Mouse (Mus musculus): Measurements from ENCODE around the gene Hnrnpl.

Gene Hnrnpl

DNA sequence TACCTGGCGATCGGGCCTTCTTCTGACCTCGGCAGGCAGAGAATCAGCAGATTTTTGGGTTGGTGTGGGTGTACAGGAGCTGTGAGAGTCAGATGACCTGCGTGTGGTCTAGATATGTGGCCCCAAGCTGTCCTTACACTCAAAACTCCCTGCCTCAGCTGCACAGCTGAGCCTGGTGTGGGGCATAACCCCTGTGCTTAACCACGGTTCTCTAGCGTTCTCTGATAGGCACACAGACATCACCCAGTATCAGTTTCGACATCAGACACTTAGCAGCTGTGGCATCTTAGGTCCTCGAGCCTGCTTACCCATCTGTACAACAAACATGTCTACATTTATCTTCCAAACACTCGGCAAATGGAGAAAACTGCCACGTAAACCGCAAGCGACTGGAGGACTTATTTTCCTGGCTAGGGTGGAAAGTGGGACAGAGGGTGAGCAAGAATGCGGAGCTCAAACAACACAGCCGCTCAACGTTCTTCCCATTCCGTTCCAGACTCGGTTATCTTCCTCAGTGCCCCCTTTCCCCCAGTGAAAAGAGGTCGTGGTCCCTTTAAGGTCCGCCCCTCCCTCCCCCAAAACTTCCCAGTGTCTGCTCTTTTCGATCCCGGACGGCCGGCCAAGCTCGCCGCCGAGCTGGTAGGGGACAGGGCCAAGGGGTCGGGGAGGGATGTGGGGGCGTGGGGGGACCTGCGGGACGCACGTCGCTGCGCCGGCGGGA is at the start of gene Hnrnpl:
Gene Hnrnpl (plus strand): TSS at position 321 of the 721 bp plus-strand sequence.
- peak; percentile 47 to 48 for DNase-seq

DNA sequence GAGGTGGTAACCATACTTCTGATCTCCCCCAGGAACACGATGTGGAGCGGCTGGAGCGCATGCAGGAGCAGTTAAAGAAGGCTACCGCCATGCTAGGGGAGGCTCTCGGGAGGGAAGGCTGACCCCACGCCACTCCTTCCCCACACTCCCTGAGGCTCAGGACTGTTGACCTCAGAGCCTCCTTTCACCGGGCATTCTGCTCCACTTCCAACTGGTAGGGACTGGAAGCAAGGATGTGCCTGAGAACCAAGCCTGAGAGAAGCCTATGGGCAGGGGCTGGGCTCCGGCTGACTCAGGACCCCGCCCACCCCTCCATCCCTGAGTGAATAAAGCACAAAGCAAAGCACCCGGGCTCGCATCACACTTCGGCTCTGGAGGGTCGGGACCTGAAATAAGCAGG is 49.7 kb upstream of the Hnrnpl start:
- DNase-seq, result no peak

DNA sequence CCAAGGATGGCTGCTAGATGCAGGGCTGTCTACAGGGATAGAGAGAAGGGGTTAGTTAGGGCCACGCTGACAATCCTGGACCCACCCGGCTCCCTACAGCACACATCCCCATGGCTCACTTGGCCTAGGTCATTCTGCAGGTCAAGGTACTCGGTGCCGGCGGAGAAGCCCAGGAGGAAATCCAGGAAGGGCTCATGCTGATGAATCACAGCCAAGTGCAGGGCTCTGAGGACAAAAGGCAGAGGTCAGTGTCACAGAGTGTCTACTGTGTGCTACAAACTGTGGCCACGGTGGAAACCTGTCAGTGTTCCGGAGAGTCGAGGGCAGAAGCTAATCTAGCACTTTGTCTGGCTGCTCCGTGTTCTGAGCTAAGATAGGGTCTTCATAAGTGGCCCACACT is 46.4 kb upstream of the Hnrnpl start:
- no peak for DNase-seq

DNA sequence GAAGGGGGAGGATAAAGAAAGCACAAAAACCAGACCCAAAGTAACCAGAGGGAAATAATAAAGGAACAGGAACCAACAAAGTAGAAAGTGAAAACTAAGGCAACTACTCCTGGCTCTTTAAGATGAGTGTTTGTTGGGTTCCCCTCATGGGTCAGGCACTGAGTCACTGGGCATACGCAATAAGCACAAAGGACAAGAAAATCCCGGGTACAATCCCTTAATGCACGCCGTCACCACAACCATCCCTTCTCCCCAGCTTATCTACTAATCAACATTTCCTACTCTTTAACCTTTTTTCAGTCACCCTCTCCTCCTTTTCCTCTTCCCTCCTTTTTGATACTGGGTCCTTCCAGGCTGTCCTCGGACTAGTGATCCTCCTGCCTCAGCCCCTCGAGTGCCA is 43.1 kb upstream of the Hnrnpl start:
- DNase-seq, result no peak

DNA sequence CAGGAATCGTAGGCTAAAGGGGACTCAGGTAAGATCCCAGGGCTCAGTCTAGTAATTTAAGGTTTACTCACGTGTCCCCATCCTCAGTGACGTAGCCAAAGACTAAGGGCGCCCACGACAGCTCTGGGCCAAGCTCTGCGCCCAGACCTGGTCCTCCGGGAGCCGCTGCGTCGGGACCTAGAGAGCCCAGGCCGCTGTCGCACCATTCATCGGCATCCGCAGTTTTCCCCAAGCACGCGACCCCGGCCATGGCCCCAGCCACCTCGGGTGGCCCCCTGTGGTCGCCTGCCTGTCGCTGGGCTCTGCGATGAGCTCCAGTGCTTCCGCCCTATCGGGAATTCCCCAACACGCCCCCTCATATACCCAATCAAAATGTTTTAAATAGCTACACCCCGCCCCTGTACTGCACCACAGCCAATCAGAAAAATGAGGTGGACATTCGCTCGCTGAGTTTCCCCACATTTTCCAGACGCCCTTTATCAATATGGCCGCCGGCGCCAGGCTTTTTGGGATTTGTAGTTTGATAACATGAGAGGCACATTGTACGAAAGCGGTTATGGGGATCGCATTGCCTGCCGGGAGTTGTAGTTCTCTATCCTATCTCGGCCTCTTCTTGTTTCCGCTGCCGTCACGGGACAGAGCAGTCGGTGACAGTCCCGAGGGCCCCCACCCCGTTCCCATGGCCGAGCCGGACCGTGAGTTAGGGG is 42.0 kb upstream of the Hnrnpl start, which contains the start of gene Sirt2:
Gene Sirt2 (plus strand): TSS at position 563 of the 707 bp plus-strand sequence.
- DNase-seq, result peak; percentile 93 to 95

DNA sequence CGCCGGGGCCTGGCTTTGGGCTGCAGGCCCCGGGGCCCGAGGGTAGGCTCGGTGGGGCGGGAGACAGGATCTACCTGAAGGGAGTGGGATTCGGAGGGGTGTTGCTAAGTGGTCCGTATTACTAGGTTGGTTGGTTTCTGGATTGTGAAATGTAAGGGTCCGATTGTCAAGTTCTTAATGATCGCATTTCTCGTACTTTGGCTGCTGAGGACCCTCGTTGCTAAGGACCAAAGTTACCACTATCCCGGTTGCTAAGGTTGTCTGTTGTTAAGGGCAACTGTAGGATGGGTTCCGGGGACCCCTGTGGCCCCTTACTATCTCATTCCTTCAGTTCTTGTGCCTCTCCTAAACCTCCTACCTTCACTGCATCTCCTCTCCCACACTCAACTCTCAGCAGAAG is 41.4 kb upstream of the Hnrnpl start:
- DNase-seq, result no peak

DNA sequence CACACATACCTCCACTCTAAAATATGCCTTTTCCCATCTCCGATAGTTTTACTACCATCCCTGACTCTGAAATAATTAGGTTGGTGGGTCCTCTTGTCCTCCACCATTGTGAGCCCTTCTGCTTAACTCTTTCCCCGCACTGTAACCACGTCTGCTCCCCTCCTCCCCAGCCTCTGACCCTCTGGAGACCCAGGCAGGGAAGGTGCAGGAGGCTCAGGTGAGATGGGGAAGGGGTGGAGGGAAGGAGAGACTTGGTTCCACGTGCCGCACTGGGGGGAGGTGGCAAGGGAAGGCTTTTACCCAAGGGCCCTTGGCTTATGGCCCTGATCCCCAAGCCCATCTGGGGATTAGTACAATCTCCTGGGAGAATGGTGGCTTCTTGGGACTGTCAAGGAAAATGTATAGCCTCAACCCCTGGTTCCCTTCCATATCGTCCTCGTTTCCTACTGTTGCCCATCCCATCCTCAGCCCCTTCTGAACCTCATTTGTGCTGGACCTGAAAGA is 40.8 kb upstream of the Hnrnpl start, which contains the start of gene Nfkbib:
Gene Nfkbib (minus strand): TSS at position 51 of the 504 bp plus-strand sequence.
- DNase-seq, result no peak

DNA sequence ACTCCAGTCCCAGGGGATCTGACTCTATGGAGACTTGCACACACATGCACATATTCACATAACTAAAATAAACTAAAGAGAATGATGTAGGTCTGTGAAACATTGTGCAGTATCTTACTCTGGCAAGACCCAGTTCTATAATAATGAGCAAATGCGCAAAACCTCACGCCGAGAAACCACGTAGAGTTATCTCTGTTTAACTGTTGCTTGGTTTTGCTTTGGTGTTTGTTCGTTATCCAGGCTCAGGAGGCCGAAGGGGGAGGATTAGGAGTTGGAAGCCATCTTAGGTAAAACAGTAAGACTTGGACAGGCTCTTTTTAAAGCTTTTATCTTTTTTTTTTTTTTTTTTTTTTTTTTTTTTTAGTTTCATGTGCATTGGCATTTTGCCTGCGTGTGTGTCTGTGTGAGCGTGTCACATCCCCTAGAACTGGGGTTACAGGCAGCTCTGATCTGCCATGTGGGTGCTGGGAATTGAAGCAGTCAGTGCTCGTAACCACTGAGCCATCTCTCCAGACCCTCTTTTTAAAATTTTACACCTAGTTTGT is 38.9 kb upstream of the Hnrnpl start:
- no peak for DNase-seq

DNA sequence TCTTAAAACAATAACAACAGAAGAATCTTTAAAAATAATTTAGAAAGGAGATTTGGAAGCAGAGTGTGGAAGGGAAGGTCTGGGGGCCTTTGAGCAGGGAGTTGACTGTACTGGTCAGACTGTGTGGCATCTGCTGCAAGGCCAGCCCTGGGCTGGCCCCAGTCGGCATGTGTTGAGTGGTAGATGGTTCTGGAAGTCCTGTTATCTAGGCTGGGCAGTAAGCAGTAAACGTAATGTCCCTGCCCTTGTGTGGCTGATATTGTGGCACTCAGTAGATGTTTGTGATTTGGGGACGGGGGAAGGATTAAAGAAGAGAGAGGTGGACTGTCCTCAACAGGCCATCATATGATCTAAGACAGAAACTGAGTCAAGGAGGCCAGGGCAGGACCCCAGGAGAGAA is 38.0 kb upstream of the Hnrnpl start:
- DNase-seq, result no peak

DNA sequence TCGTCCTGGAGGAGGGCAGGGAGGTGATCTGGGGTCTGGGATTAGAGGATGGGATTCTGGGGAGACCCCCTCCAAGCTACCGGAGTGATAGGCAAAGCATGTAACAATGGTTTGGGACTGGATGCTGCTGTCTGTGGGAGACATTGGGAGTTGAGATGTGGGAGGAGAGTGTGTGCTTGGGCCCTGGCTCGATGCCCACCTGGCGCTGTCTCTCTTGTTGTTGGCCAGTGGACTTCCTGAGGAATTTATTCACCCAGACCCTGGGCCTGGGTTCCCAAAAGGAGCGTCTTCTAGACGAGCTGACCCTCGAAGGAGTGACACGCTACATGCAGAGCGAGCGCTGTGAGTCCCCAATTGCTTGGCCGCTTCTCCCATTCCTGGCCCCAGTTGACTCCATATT is 36.5 kb upstream of the Hnrnpl start:
- no peak for DNase-seq

DNA sequence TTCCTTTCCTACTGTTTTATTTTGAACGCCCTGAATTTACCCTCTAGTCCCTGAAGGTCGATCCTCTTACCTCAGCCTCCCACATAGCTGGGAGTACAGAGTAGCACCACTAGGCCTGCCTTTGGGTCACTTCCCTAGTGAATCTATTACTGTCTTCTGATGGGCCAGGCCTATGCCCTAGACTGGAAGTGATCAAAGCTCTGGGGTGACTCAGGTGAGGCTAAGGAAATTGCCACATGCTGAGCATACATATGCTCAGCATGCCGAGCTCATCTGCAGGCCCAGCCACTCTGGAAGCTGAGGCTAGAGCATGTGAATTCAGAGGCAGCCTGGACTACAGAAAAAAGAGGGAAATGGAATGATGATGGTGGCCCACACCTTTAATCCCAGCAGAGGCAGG is 35.2 kb upstream of the Hnrnpl start:
- DNase-seq, result no peak

DNA sequence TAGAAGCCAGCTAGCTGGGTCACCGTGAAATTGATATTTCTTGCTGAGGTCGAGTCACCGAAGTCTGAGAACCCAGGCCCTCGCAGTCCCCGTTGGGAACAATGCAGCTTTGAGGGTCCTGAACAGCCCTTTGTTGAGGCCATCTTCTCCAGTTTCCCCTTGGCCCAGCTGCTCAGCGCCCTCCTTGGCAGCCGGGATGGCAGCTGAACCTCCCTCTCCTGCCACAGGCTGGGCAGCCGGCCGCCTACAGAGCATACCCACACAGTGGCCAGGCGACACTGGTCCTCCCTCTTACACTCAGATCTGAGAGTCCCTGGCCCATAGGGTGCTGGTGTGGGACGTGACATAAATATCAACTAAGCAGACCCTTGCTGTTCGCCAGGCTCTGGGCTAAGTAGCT is 34.2 kb upstream of the Hnrnpl start:
- no peak for DNase-seq

DNA sequence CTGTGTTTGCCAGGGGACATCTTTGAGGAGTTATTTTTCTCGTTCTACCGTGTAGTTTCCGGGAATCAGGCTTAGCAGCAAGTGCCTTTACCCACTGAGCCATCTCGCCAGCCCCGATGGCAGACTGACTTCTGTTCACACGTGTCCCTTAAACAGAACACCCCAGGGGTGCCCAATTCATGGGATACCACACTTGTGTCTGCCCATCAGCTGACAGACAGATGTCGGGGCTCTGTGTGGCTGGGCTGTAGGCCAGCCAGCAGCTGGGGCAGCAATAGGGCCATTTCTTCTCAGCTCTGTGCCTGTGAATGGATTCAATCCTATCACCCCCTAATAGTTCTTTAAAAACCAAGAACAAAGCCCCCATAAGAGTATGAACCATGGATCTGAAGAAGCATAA is 33.2 kb upstream of the Hnrnpl start:
- DNase-seq, result no peak

DNA sequence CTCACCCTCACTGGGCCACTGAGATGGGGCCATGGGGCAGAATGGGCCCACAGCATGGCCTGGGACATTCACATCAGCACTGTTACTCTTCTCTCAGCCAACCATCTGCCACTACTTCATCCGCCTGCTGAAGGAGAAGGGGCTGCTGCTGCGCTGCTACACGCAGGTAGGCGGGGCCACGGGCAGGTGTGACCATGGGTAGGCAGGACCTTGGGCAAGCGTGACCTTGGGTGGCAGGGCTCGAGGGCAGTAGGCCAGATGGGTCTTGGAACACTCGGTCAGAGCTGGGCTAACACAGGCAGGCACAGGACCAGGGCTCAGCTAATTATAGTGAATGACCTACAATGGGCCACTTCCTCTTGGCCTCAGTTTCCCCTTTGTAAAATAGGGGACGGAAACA is 29.5 kb upstream of the Hnrnpl start:
- DNase-seq, result no peak

DNA sequence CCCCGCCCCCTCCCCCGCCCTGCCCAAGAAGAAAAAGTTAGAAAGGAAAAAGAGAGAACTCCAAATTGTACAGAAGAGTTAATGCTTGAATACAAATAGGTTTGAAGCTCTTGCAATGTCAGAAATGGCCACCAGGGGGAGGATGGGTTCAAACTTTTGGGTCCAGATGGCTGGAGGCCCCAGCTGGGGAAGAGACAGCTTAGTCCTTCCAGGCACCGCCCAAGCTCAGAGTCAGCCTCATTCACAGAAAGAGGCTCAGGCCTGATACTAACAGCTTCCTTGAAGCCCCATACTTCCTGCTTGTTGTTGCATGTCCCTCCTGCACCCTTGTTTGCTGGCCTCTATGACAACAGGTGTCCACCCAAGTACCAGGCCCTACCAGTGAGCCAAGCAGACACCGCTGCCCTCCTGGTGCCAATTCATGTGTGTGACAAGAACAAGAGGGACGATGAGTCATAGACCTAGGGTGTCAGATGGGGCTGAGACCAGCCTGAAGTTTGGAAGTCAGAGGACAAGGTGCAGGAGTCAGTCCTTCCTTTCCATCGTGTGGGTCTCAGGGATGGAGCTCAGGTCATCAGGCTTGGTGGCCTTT is 28.2 kb upstream of the Hnrnpl start:
- DNase-seq, result peak; percentile 94 to 96

DNA sequence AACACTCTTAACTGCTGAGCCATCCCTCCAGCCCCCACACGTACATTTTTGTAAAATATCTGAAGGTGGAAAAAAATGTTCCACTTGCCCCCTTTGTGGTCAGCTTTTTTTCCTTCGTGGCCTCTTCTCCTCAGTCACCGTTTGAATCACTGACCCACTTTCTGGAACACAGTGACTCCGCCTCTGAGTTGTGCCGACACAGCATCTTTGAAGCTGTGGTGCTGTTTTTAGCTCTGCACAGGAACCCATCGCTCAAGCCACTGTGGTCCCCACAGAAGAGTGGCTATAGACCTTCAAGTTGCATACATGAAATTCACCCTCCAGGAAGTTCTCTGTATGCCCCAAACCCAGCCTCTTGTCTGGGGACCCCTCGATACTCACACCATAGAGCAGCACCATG is 27.5 kb upstream of the Hnrnpl start:
- no peak for DNase-seq

DNA sequence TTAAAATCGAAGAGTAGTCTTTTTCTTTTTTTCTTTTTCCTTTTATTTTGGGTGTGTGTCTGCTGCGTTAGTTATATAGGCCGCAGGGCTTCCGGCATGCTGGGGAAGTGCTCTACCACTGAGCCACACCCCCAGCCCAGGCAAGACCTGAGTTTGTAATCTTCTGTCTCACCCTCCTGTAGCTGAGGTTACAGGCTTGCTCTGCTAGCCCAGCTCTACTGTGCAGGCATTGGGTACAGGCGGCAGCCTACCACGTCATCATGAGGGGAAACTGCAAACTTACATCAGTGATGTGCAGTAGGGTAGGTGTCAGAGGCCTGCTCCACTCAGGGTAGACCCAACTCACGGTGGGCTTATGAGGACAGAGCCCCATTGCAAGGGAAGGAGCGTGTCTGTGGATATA is 27.1 kb upstream of the Hnrnpl start:
- DNase-seq, result peak; percentile 61 to 64

DNA sequence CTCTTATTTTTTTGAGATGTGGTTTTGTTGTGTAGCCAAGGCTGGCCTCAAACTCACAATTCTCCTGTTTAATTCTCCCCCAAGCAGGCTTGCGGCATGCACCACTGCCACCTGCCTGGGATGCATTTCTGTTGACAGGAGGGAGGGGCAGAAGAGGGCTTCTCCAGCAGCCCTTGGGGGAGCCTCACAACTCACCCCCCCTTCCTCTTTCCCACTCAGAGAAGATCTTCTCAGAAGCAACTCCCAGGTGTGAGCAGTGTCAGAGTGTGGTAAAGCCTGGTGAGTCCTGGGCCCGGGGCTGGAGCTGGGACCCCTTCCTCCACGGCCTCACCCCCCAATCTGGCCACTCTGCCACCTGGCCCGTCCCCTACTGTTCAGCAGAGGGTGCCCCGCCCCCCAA is 23.2 kb upstream of the Hnrnpl start:
- DNase-seq, result no peak

DNA sequence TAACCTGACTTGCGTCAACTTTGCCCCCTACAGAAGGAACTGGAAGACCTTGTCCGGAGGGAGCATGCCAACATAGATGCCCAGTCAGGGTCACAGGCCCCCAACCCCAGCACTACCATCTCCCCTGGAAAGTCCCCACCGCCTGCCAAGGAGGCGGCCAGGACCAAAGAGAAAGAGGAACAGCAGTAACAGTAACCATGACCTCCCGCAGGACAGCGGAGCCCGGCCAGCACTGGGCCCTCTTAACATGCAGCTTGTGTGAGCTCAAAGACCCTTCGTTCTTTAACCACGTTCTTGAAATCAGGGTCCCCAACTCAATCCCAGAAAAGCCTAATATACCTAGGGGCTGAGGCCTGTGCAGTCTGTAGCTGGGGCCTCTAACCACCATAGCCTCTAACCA is 20.5 kb upstream of the Hnrnpl start:
- DNase-seq, result peak in 1 of 2 experiments; percentile 34

DNA sequence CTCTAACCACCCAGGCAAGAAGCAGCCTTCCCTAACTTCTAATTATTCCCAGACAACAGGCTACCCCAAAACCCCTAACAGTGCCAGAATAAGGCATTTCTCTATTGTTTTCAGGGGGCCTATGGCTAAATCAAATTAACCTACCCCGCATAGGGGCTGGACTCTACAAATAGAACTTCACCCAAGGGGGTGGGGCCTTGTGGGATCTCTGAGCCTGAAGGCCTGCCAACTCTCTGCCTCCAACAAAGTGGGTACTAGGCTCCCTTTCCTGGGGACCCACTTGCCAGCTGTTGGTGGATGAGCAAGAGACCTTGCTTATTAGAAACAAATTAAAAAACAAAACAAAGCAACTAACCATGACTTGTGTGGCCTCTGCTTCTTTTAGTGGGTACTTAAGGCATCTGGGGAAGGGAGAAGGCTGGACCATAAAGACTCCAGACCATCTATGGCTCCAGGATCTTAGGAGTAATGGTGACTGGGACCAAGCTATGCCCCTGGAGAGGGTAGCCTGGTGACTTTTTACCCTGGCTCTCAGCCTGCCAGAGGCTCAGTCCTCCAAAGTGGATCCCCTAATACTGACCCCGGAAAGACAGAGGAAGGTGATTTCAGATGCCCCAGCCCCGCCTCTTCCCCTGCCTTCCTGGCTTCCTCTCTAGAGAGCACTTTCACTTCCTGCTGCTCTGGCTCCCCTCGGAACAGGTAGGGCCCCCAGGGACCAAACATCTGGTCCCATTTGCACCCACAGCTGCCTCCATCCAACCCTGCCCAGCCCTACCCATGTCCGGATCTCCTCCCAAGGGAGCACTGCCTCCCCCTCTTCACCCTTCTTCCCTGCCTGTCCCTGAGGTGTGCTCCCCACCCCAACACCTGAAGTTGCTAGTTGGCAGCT is 19.8 kb upstream of the Hnrnpl start, which contains the start of gene Rinl:
Gene Rinl (plus strand): TSS at position 663 of the 889 bp plus-strand sequence.
- DNase-seq, result peak; percentile 91 to 93

DNA sequence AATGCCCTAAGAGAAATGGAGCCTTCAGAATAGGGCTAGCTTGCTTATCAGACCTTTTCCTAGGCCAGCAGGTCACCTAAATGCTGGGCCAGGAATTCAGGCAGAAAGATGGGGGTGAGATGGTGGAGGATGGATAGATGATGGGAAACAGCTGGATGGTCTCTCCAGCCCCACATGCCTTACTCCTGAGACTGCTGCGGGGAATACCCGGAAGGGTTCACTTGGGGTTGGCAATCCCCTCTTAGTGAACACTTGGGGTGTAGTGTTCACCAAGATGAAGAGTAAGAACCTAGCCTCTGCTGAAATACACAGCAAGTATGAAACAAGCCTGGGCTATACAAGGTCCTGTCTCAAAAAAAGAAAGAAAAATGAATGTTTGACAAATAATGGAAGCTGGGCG is 19.1 kb upstream of the Hnrnpl start:
- no peak for DNase-seq

DNA sequence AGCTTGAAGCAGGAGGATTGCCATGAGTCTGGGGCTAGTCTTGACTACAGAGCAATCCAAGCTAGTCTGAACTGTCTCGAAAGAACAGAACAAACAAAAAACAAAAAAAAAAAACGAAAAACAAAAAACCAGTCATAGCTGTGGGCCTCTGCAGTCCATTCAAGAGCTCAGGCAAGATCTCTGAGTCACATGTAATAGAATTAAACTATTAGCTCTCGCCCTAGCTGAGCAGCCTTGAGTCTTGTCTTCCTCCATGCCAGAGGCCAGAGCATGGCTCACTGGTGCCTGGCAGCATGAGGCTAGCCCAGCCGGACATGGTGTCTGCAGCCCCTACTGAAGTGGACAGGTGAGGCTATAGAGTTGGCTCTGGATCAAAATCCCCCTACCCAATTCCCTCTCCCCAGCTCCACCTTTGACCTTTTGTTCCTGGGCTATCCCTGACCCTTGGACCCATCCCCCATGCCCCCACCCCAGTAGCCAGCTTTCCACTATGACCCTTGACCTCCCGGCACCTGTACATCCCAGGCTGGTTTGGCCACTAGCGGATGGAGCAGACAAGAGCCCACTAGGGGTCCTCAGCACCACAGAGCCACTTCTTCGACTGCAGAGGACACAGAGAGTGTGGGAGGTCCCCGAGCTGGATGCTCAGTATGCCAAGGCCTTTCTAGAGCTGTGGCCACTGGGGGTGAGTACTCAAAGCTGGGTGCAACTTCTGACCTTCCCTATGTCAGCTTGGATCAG is 18.1 kb upstream of the Hnrnpl start:
- no peak for DNase-seq

Data from B cell, adult 2 months (primary cell).